Mouse (Mus musculus) lung, adult 2 months (tissue): ENCODE data around the gene Elk1.

Experiments used
- CTCF ChIP-seq: fragments of 200-500 bp; IDR thresholded peaks from 2 replicates; pipeline ENCODE4 v1.5.1; 2011; ENCODE audit warnings: mild to moderate bottlenecking, low read length, control low read depth; ENCODE audit not compliant: insufficient read depth
- POLR2A ChIP-seq: fragments of 200-500 bp; IDR thresholded peaks from 2 replicates; pipeline ENCODE4 v1.6.1; 2011; ENCODE audit warnings: low read depth, mild to moderate bottlenecking, control low read depth, low read length, borderline replicate concordance; ENCODE audit errors: extremely low read depth

DNA sequence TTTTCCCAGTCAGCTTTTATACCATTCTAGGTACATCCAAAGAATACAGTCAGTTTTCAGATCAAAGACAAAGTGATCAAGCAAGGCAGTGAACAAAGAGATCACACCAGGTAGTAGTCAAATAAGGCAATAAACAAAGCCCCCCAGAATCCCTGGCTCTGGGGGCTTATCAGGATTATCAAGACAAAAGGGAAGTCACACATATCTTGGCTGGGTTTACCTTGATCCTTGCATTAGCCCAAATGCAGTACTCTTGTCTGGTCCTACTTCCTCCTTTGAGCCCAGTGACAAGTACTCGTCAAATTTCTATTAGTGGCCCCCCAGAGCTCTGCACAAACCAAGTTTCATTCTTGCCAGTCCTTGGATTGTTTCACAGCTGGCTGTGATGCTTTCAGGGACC is 30.5 kb upstream of the Elk1 start:
- no peak for TF ChIP-seq CTCF
- TF ChIP-seq POLR2A: no peak
